8 mouse cellular contexts compared by ENCODE assay signal in the genomic region with DNA sequence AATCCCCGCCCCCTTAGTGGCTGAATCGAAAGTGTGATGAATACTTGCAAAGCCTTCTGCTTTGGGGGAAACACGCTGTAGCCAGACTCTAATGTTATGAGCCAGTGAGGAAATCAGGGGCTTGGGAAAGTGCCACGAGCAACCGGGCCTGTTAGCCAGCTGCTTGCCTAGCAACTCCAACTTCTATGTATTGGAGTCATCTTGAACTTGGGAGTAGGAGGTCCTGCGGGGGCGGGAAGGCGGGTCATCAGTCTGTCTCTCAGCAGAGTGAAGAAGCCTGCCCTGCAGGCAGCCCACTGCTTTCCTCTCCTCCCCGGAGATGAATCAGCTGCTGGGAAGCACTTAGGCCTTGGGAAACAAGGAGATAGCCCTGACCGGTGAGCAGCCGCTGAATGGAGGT. TPM values are rescaled to one million over a fixed set of nuclear protein-coding genes. Genes with fewer than 3 reads are reported as not detected.
DNase-seq lines count a peak whose midpoint lies in the region; ATAC-seq and TF ChIP-seq lines count a peak whose summit lies in the region.
"Had no signal": no experiment of that assay in that cellular context is flagged by ENCODE, and none has a peak within 500 bp of the region (broad histone marks: within the 10 kb centered on the region; RNA-seq: fewer than 3 reads in every experiment).

No protein-coding gene starts in this region.

- H3K27me3 ChIP-seq in midbrain, postnatal 0 days (ENCODE audit: insufficient read depth, low read length) = no peaks in the 10 kb centered on the region
- peaks cover 8% of the 10 kb centered on the region; the same call in 1 of the 2 replicates for H3K27me3 ChIP-seq in midbrain, embryonic 10.5 days (ENCODE audit: low read depth, poor library complexity, severe bottlenecking)
- no peaks in the 10 kb centered on the region for H3K27me3 ChIP-seq in limb, embryonic 10.5 days (ENCODE audit: low read depth, poor library complexity, severe bottlenecking)

- H3K9me3 ChIP-seq in midbrain, postnatal 0 days (ENCODE audit: low read length) = no peaks in the 10 kb centered on the region
- H3K9me3 ChIP-seq in midbrain, embryonic 10.5 days (replicated peaks) = no peaks in the 10 kb centered on the region
- no peaks in the 10 kb centered on the region for H3K9me3 ChIP-seq in limb, embryonic 10.5 days (replicated peaks)
- H3K9me3 ChIP-seq: liver, embryonic 13.5 days had no signal

- 72% methylated on average over 11 of the region's 11 CpGs for WGBS in midbrain, postnatal 0 days
- 78% methylated on average over 11 of the region's 11 CpGs for WGBS in midbrain, embryonic 10.5 days
- WGBS in limb, embryonic 10.5 days = 65% methylated on average over 11 of the region's 11 CpGs

- H3K27ac ChIP-seq in midbrain, postnatal 0 days (ENCODE audit: low read depth, low read length) = no peak overlapping the region
- no peak overlapping the region for H3K27ac ChIP-seq in midbrain, embryonic 10.5 days (replicated peaks)
- H3K27ac ChIP-seq in gastrocnemius, adult 2 months = no peak overlapping the region
- no peak overlapping the region for H3K27ac ChIP-seq in limb, embryonic 10.5 days
- H3K27ac ChIP-seq: liver, embryonic 13.5 days had no signal

- intact Hi-C loops in gastrocnemius, adult 2 months (cut with DNase I) = no loop called here

- H3K4me1 ChIP-seq in midbrain, postnatal 0 days (ENCODE audit: insufficient read depth, low read length) = no peaks in the 10 kb centered on the region; the same call in 1 of the 2 replicates
- H3K4me1 ChIP-seq in midbrain, embryonic 10.5 days = peaks cover 23% of the 10 kb centered on the region
- H3K4me1 ChIP-seq in limb, embryonic 10.5 days = peaks cover 34% of the 10 kb centered on the region

- TF ChIP-seq CTCF in midbrain, postnatal 0 days (IDR thresholded peaks at IDR 0.05) = no peak
- TF ChIP-seq CTCF in gastrocnemius, adult 2 months (IDR thresholded peaks at IDR 0.05) = no peak

- no peak overlapping the region for H3K9ac ChIP-seq in midbrain, postnatal 0 days (replicated peaks; ENCODE audit: low read length, poor library complexity, severe bottlenecking)
- H3K9ac ChIP-seq: liver, embryonic 13.5 days had no signal

- ATAC-seq in midbrain, postnatal 0 days (ENCODE audit: low FRiP score) = no peak

- H3K36me3 ChIP-seq in midbrain, postnatal 0 days (ENCODE audit: insufficient read depth, low read length) = no peaks in the 10 kb centered on the region
- H3K36me3 ChIP-seq in midbrain, embryonic 10.5 days = no peaks in the 10 kb centered on the region
- H3K36me3 ChIP-seq in limb, embryonic 10.5 days = no peaks in the 10 kb centered on the region

- no peak overlapping the region for H3K4me3 ChIP-seq in midbrain, postnatal 0 days (ENCODE audit: low read depth, low read length)
- no peak overlapping the region for H3K4me3 ChIP-seq in midbrain, embryonic 10.5 days
- H3K4me3 ChIP-seq in gastrocnemius, adult 2 months = no peak overlapping the region
- H3K4me3 ChIP-seq in limb, embryonic 10.5 days = no peak overlapping the region
- H3K4me3 ChIP-seq: liver, embryonic 13.5 days had no signal

- H3K4me2 ChIP-seq in midbrain, postnatal 0 days (ENCODE audit: low read depth, low read length, poor library complexity, severe bottlenecking) = no peak overlapping the region
- H3K4me2 ChIP-seq: liver, embryonic 13.5 days had no signal

- peak; percentile 71 for DNase-seq in midbrain, postnatal 0 days (ENCODE audit: low spot score)
- no peak for DNase-seq in midbrain, embryonic 10.5 days (ENCODE audit: low spot score)
- peak; percentile 55 for DNase-seq in gastrocnemius, adult 2 months
- peak; percentile 67 for DNase-seq in layer of hippocampus, adult 9-11 months
- peak; percentile 64 for DNase-seq in ovary, postnatal 36 days (ENCODE audit: low spot score)
- DNase-seq in limb, embryonic 10.5 days (ENCODE audit: low spot score) = no peak
- no peak for DNase-seq in embryo, embryonic 9.5 days (ENCODE audit: extremely low spot score)
- DNase-seq: liver, embryonic 13.5 days had no signal

RNA-seq across cellular contexts. Expression of a gene that starts 42.1 kb away (rescaled TPM):
- total RNA-seq in midbrain, postnatal 0 days (2014; rRNA removed) = 3.7 and 3.8 TPM in 2 replicates
- 3.0 TPM in 2 replicates for polyA plus RNA-seq in midbrain, postnatal 0 days (2015; fragmentation: Nextera tagmentation; extraction: Ambion mirVana)
- 2.0 and 2.1 TPM in 2 replicates for polyA plus RNA-seq in midbrain, embryonic 10.5 days (2016; fragmentation: Nextera tagmentation; extraction: Ambion mirVana)
- under 1 TPM; 0.14 to 0.15 TPM for total RNA-seq in gastrocnemius, adult 2 months (2021)
- 1.2 and 2.2 TPM in 2 replicates for polyA plus RNA-seq in limb, embryonic 10.5 days (2016; fragmentation: Nextera tagmentation; extraction: Ambion mirVana)

Comparison
In these comparisons a context has a peak if more than half of its experiments do, and no peak if none do; other contexts are left out.
1. DNase-seq: peak in midbrain, postnatal 0 days (single experiment), gastrocnemius, adult 2 months (single experiment), layer of hippocampus, adult 9-11 months (single experiment) and ovary, postnatal 36 days (single experiment); none in midbrain, embryonic 10.5 days (single experiment), limb, embryonic 10.5 days (single experiment) and embryo, embryonic 9.5 days (single experiment).